In the genomic region with DNA sequence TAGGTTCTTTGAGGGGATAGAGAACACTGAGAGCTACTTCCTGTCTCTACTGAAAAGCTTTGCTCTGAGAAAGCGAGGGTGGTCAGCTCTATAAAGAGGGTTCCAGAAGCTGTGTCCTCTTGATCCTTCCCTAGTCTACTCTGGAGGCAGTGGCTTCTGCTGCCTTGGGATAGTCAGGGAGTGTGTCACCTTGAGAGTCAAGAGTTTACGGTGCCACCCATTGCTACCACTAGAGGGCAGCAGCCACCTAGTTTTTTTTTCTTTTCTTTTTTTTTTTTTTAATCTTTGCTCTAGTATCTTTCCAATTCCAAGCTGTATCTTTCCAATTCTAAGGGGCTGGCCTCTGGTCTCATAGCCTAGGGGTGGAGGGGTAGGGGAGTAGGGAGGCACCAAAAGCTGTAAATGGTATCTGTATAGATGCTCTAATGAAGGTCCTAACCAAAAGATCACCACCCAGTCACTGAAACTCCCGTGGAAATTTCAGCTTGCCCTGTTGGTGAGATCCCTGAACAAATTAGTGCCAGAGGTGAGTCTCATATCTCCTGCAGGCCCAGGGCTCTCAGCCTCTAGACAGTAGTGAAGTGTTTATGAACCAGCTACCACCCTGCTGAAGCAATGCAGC, we compare ENCODE assay signal across 7 mouse cellular contexts. TPM values are rescaled to one million over a fixed set of nuclear protein-coding genes. Genes with fewer than 3 reads are reported as not detected.
DNase-seq lines count a peak whose midpoint lies in the region; ATAC-seq and TF ChIP-seq lines count a peak whose summit lies in the region.

No protein-coding gene starts in this region.

- TF ChIP-seq POLR2A in liver, adult 2 months (IDR thresholded peaks at IDR 0.05; ENCODE audit: extremely low read depth, insufficient read depth, low read length), result no peak

- H3K9me3 ChIP-seq in midbrain, embryonic 10.5 days (replicated peaks), result no peaks in the 10 kb centered on the region
- H3K9me3 ChIP-seq in midbrain, embryonic 16.5 days (replicated peaks; ENCODE audit: control insufficient read depth, low read length, poor library complexity, severe bottlenecking), result no peaks in the 10 kb centered on the region
- H3K9me3 ChIP-seq in heart, embryonic 15.5 days (replicated peaks), result no peaks in the 10 kb centered on the region

- peak; percentile 54 for DNase-seq in midbrain, embryonic 10.5 days (ENCODE audit: low spot score)
- peak; percentile 76 for DNase-seq in R1 (ENCODE audit: low read depth, low spot score)
- DNase-seq in cerebellum, adult 8-10 months, result peak; percentile 77
- DNase-seq in liver, adult 2 months (ENCODE audit: extremely low read depth, low read depth, low spot score), result peak; percentile 54
- peak; percentile 79 for DNase-seq in retina, postnatal 1 day

- no peak overlapping the region for H3K4me3 ChIP-seq in midbrain, embryonic 10.5 days
- H3K4me3 ChIP-seq in midbrain, embryonic 16.5 days (ENCODE audit: low read depth, low read length), result no peak overlapping the region
- H3K4me3 ChIP-seq in heart, embryonic 15.5 days, result no peak overlapping the region
- no peak overlapping the region for H3K4me3 ChIP-seq in liver, adult 2 months (ENCODE audit: insufficient read depth, low read depth, low read length)

- ATAC-seq in midbrain, embryonic 16.5 days, result no peak
- ATAC-seq in heart, embryonic 15.5 days (replicated peaks; ENCODE audit: insufficient number of reproducible peaks, insufficient read depth, low FRiP score, low read depth), result no peak

- no peaks in the 10 kb centered on the region for H3K36me3 ChIP-seq in midbrain, embryonic 10.5 days
- no peaks in the 10 kb centered on the region for H3K36me3 ChIP-seq in midbrain, embryonic 16.5 days (ENCODE audit: control insufficient read depth, insufficient read depth, low read length)
- no peaks in the 10 kb centered on the region for H3K36me3 ChIP-seq in heart, embryonic 15.5 days
- H3K36me3 ChIP-seq in liver, adult 2 months (ENCODE audit: control insufficient read depth, insufficient read depth, low read length), result no peaks in the 10 kb centered on the region

- WGBS in midbrain, embryonic 10.5 days, result 18% methylated on average over 3 of the region's 3 CpGs
- 15% methylated on average over 3 of the region's 3 CpGs for WGBS in midbrain, embryonic 16.5 days
- 9% methylated on average over 3 of the region's 3 CpGs for WGBS in heart, embryonic 15.5 days
- 21% methylated on average over 3 of the region's 3 CpGs for WGBS in liver, adult 2 months

- H3K27ac ChIP-seq in midbrain, embryonic 10.5 days (replicated peaks), result no peak overlapping the region
- no peak overlapping the region for H3K27ac ChIP-seq in midbrain, embryonic 16.5 days (ENCODE audit: low read length)
- peak overlapping the region; percentile 25 for H3K27ac ChIP-seq in heart, embryonic 15.5 days
- no peak overlapping the region for H3K27ac ChIP-seq in liver, adult 2 months (replicated peaks; ENCODE audit: insufficient read depth, low read depth, low read length)

- no peak overlapping the region for H3K4me2 ChIP-seq in midbrain, embryonic 16.5 days (ENCODE audit: low read length)
- H3K4me2 ChIP-seq in heart, embryonic 15.5 days, result no peak overlapping the region

- no peaks in the 10 kb centered on the region for H3K79me2 ChIP-seq in liver, adult 2 months (ENCODE audit: control insufficient read depth, insufficient read depth, low read length)

- no peak overlapping the region for H3K9ac ChIP-seq in midbrain, embryonic 16.5 days (ENCODE audit: low read depth, low read length)
- no peak overlapping the region for H3K9ac ChIP-seq in heart, embryonic 15.5 days
- no peak overlapping the region for H3K9ac ChIP-seq in liver, adult 2 months (ENCODE audit: low read depth, low read length)

- peaks cover 49% of the 10 kb centered on the region for H3K4me1 ChIP-seq in midbrain, embryonic 10.5 days
- peaks cover 22% of the 10 kb centered on the region for H3K4me1 ChIP-seq in midbrain, embryonic 16.5 days (ENCODE audit: control insufficient read depth, insufficient read depth, low read length)
- peaks cover 51% of the 10 kb centered on the region for H3K4me1 ChIP-seq in heart, embryonic 15.5 days (replicated peaks)
- H3K4me1 ChIP-seq in liver, adult 2 months (ENCODE audit: control insufficient read depth, insufficient read depth, low read length), result peaks cover 17% of the 10 kb centered on the region

- peaks cover 98% of the 10 kb centered on the region for H3K27me3 ChIP-seq in midbrain, embryonic 10.5 days (ENCODE audit: low read depth, poor library complexity, severe bottlenecking)
- H3K27me3 ChIP-seq in midbrain, embryonic 16.5 days (ENCODE audit: control insufficient read depth, insufficient read depth, low read depth, low read length), result peaks cover 83% of the 10 kb centered on the region
- peaks cover 52% of the 10 kb centered on the region for H3K27me3 ChIP-seq in heart, embryonic 15.5 days
- H3K27me3 ChIP-seq in liver, adult 2 months (ENCODE audit: control insufficient read depth, insufficient read depth, low read length), result peaks cover 5% of the 10 kb centered on the region; the same call in 1 of the 2 replicates

- peak; percentile 61 for TF ChIP-seq CTCF in liver, adult 2 months (IDR thresholded peaks at IDR 0.05; ENCODE audit: low read depth, low read length)

RNA-seq across cellular contexts. Expression of gene Phospho1, which starts 3.3 kb away (rescaled TPM):
- polyA plus RNA-seq in midbrain, embryonic 10.5 days (2016; fragmentation: Nextera tagmentation; extraction: Ambion mirVana), result 0.30 TPM in 1 of 2 replicates, not detected in the other
- polyA plus RNA-seq in midbrain, embryonic 16.5 days (2015; fragmentation: Nextera tagmentation; extraction: Ambion mirVana), result 0.43 and 0.45 TPM in 2 replicates
- polyA plus RNA-seq in heart, embryonic 15.5 days (2015; fragmentation: Nextera tagmentation; extraction: Ambion mirVana), result 4.5 and 5.3 TPM in 2 replicates
- 1.6 TPM in 2 replicates for total RNA-seq in liver, adult 2 months (2014; rRNA removed)
- 31.8 and 32.8 TPM in 2 replicates for polyA plus RNA-seq in liver, adult 2 months (2012; rRNA removed)

RNA-seq across cellular contexts. Expression of gene Gngt2, which starts 9.4 kb away (rescaled TPM):
- polyA plus RNA-seq in midbrain, embryonic 10.5 days (2016; fragmentation: Nextera tagmentation; extraction: Ambion mirVana), result 4.4 and 6.1 TPM in 2 replicates
- polyA plus RNA-seq in midbrain, embryonic 16.5 days (2015; fragmentation: Nextera tagmentation; extraction: Ambion mirVana), result 2.6 TPM in 2 replicates
- polyA plus RNA-seq in heart, embryonic 15.5 days (2015; fragmentation: Nextera tagmentation; extraction: Ambion mirVana), result 29.4 and 31.8 TPM in 2 replicates
- 11.5 and 13.7 TPM in 2 replicates for total RNA-seq in liver, adult 2 months (2014; rRNA removed)
- 3.9 and 5.1 TPM in 2 replicates for polyA plus RNA-seq in liver, adult 2 months (2012; rRNA removed)

RNA-seq across cellular contexts. Expression of gene Abi3, which starts 14.7 kb away (rescaled TPM):
- polyA plus RNA-seq in midbrain, embryonic 10.5 days (2016; fragmentation: Nextera tagmentation; extraction: Ambion mirVana), result 3.5 and 3.6 TPM in 2 replicates
- polyA plus RNA-seq in midbrain, embryonic 16.5 days (2015; fragmentation: Nextera tagmentation; extraction: Ambion mirVana), result 1.2 and 1.9 TPM in 2 replicates
- 13.0 and 22.0 TPM in 2 replicates for polyA plus RNA-seq in heart, embryonic 15.5 days (2015; fragmentation: Nextera tagmentation; extraction: Ambion mirVana)
- 1.1 and 3.2 TPM in 2 replicates for total RNA-seq in liver, adult 2 months (2014; rRNA removed)
- polyA plus RNA-seq in liver, adult 2 months (2012; rRNA removed), result 7.6 and 11.7 TPM in 2 replicates
